ENCODE assay signal across 8 mouse cellular contexts in genomic region chr14:59627823-59628222, GRCm38 (mm10). TPM values are rescaled to one million over a fixed set of nuclear protein-coding genes. Genes with fewer than 3 reads are reported as not detected.
DNase-seq lines count a peak whose midpoint lies in the region; ATAC-seq lines count a peak whose summit lies in the region.

No protein-coding gene starts in this region.

- H3K9ac ChIP-seq in heart, embryonic 13.5 days, result peak overlapping the region; percentile 87
- 0 out of 2 replicates have a peak overlapping the region, but pooled peaks have one; percentile 16 for H3K9ac ChIP-seq in hindbrain, embryonic 16.5 days (ENCODE audit: low read depth, low read length)
- no peak overlapping the region for H3K9ac ChIP-seq in midbrain, embryonic 12.5 days (replicated peaks)
- H3K9ac ChIP-seq in liver, embryonic 12.5 days, result no peak overlapping the region

- DNase-seq in heart, adult 8-10 months (ENCODE audit: low spot score), result no peak
- DNase-seq in embryonic facial prominence, embryonic 10.5 days (ENCODE audit: low spot score), result peak; percentile 60
- no peak for DNase-seq in adrenal gland, postnatal 14 days
- DNase-seq in adrenal gland, adult 8-10 months, result no peak

- ATAC-seq in heart, embryonic 13.5 days (ENCODE audit: extremely low read depth, insufficient number of reproducible peaks, low FRiP score, low TSS enrichment), result no peak
- ATAC-seq in hindbrain, embryonic 16.5 days, result peak; percentile 41
- ATAC-seq in midbrain, embryonic 12.5 days (ENCODE audit: low FRiP score, low read depth), result no peak
- no peak for ATAC-seq in liver, embryonic 12.5 days

- 42% methylated on average over 7 of the region's 7 CpGs for WGBS in heart, embryonic 13.5 days
- 27% methylated on average over 7 of the region's 7 CpGs for WGBS in embryonic facial prominence, embryonic 10.5 days
- WGBS in hindbrain, embryonic 16.5 days, result 32% methylated on average over 7 of the region's 7 CpGs
- 33% methylated on average over 7 of the region's 7 CpGs for WGBS in midbrain, embryonic 12.5 days
- 62% methylated on average over 7 of the region's 7 CpGs for WGBS in liver, embryonic 12.5 days (ENCODE audit: insufficient replicate concordance)

- H3K27me3 ChIP-seq in heart, embryonic 13.5 days (replicated peaks), result peaks cover 14% of the 10 kb centered on the region
- H3K27me3 ChIP-seq in embryonic facial prominence, embryonic 10.5 days (replicated peaks; ENCODE audit: low read depth, poor library complexity, severe bottlenecking), result peaks cover 57% of the 10 kb centered on the region
- H3K27me3 ChIP-seq in hindbrain, embryonic 16.5 days (replicated peaks; ENCODE audit: control insufficient read depth, insufficient read depth, low read length), result peaks cover 6% of the 10 kb centered on the region; the same call in 1 of the 2 replicates
- H3K27me3 ChIP-seq in midbrain, embryonic 12.5 days, result peaks cover 47% of the 10 kb centered on the region
- peaks cover 47% of the 10 kb centered on the region for H3K27me3 ChIP-seq in liver, embryonic 12.5 days (replicated peaks)

- peaks cover 27% of the 10 kb centered on the region for H3K36me3 ChIP-seq in heart, embryonic 13.5 days
- H3K36me3 ChIP-seq in embryonic facial prominence, embryonic 10.5 days (replicated peaks), result peaks cover 34% of the 10 kb centered on the region
- peaks cover 4% of the 10 kb centered on the region for H3K36me3 ChIP-seq in hindbrain, embryonic 16.5 days (ENCODE audit: control insufficient read depth, insufficient read depth, low read length)
- peaks cover 6% of the 10 kb centered on the region; the same call in 1 of the 2 replicates for H3K36me3 ChIP-seq in midbrain, embryonic 12.5 days
- no peaks in the 10 kb centered on the region for H3K36me3 ChIP-seq in liver, embryonic 12.5 days

- peak overlapping the region; percentile 90 for H3K4me2 ChIP-seq in heart, embryonic 13.5 days
- peak overlapping the region; percentile 85 for H3K4me2 ChIP-seq in hindbrain, embryonic 16.5 days (ENCODE audit: low read length)
- peak overlapping the region; percentile 77 for H3K4me2 ChIP-seq in midbrain, embryonic 12.5 days (replicated peaks)
- H3K4me2 ChIP-seq in liver, embryonic 12.5 days, result no peak overlapping the region

- H3K4me1 ChIP-seq in heart, embryonic 13.5 days, result peaks cover 29% of the 10 kb centered on the region
- peaks cover 50% of the 10 kb centered on the region for H3K4me1 ChIP-seq in embryonic facial prominence, embryonic 10.5 days
- H3K4me1 ChIP-seq in hindbrain, embryonic 16.5 days (ENCODE audit: control insufficient read depth, insufficient read depth, low read depth, low read length), result peaks cover 21% of the 10 kb centered on the region
- peaks cover 33% of the 10 kb centered on the region for H3K4me1 ChIP-seq in midbrain, embryonic 12.5 days
- no peaks in the 10 kb centered on the region for H3K4me1 ChIP-seq in liver, embryonic 12.5 days

- H3K4me3 ChIP-seq in heart, embryonic 13.5 days, result peak overlapping the region; percentile 76
- peak overlapping the region; percentile 82 for H3K4me3 ChIP-seq in embryonic facial prominence, embryonic 10.5 days
- peak overlapping the region; percentile 68 for H3K4me3 ChIP-seq in hindbrain, embryonic 16.5 days (ENCODE audit: low read length)
- H3K4me3 ChIP-seq in midbrain, embryonic 12.5 days, result peak overlapping the region; percentile 66
- no peak overlapping the region for H3K4me3 ChIP-seq in liver, embryonic 12.5 days

- H3K9me3 ChIP-seq in heart, embryonic 13.5 days, result no peaks in the 10 kb centered on the region
- H3K9me3 ChIP-seq in embryonic facial prominence, embryonic 10.5 days, result no peaks in the 10 kb centered on the region
- no peaks in the 10 kb centered on the region for H3K9me3 ChIP-seq in hindbrain, embryonic 16.5 days (ENCODE audit: control insufficient read depth, low read length)
- no peaks in the 10 kb centered on the region for H3K9me3 ChIP-seq in midbrain, embryonic 12.5 days
- H3K9me3 ChIP-seq in liver, embryonic 12.5 days (replicated peaks), result no peaks in the 10 kb centered on the region

- 0 out of 2 replicates have a peak overlapping the region, but pooled peaks have one; percentile 89 for H3K27ac ChIP-seq in heart, embryonic 13.5 days (replicated peaks)
- H3K27ac ChIP-seq in embryonic facial prominence, embryonic 10.5 days (replicated peaks), result 0 out of 2 replicates have a peak overlapping the region, but pooled peaks have one; percentile 92
- H3K27ac ChIP-seq in hindbrain, embryonic 16.5 days (ENCODE audit: low read depth, low read length), result no peak overlapping the region
- H3K27ac ChIP-seq in midbrain, embryonic 12.5 days (replicated peaks), result no peak overlapping the region
- H3K27ac ChIP-seq in liver, embryonic 12.5 days, result no peak overlapping the region

RNA-seq across cellular contexts. Expression of gene Shisa2, which starts 2.7 kb away (rescaled TPM):
- 9.1 and 10.8 TPM in 2 replicates for polyA plus RNA-seq in heart, embryonic 13.5 days (2015; fragmentation: Nextera tagmentation; extraction: Ambion mirVana)
- total RNA-seq in heart, adult 8-10 months (2022), result 1 to 10 TPM in 1 of 4 experiments, under 1 TPM in 3; 0.87 to 1.1 (median 0.90) TPM
- 26.1 and 29.8 TPM in 2 replicates for polyA plus RNA-seq in embryonic facial prominence, embryonic 10.5 days (2016; fragmentation: Nextera tagmentation; extraction: Ambion mirVana)
- polyA plus RNA-seq in hindbrain, embryonic 16.5 days (2015; fragmentation: Nextera tagmentation; extraction: Ambion mirVana), result 3.0 and 4.9 TPM in 2 replicates
- 10.9 and 14.6 TPM in 2 replicates for polyA plus RNA-seq in midbrain, embryonic 12.5 days (2016; fragmentation: Nextera tagmentation; extraction: Ambion mirVana)
- total RNA-seq in adrenal gland, postnatal 14 days (2021), result 2.4 and 2.8 TPM in 2 replicates
- total RNA-seq in adrenal gland, adult 8-10 months (2022), result 1 to 10 TPM; 1.0 to 2.3 (median 1.6) TPM
- 3.0 and 3.6 TPM in 2 replicates for polyA plus RNA-seq in liver, embryonic 12.5 days (2016; fragmentation: Nextera tagmentation; extraction: Ambion mirVana)

RNA-seq across cellular contexts. Expression of gene Cdadc1, which starts 30.1 kb away (rescaled TPM):
- 26.0 and 27.4 TPM in 2 replicates for polyA plus RNA-seq in heart, embryonic 13.5 days (2015; fragmentation: Nextera tagmentation; extraction: Ambion mirVana)
- total RNA-seq in heart, adult 8-10 months (2022), result 10 to 100 TPM; 44.5 to 62.8 (median 52.1) TPM
- 24.7 and 28.9 TPM in 2 replicates for polyA plus RNA-seq in embryonic facial prominence, embryonic 10.5 days (2016; fragmentation: Nextera tagmentation; extraction: Ambion mirVana)
- 26.3 and 32.3 TPM in 2 replicates for polyA plus RNA-seq in hindbrain, embryonic 16.5 days (2015; fragmentation: Nextera tagmentation; extraction: Ambion mirVana)
- polyA plus RNA-seq in midbrain, embryonic 12.5 days (2016; fragmentation: Nextera tagmentation; extraction: Ambion mirVana), result 33.1 and 36.0 TPM in 2 replicates
- 56.4 and 70.4 TPM in 2 replicates for total RNA-seq in adrenal gland, postnatal 14 days (2021)
- 10 to 100 TPM; 67.8 to 82.0 (median 78.5) TPM for total RNA-seq in adrenal gland, adult 8-10 months (2022)
- 20.2 and 23.1 TPM in 2 replicates for polyA plus RNA-seq in liver, embryonic 12.5 days (2016; fragmentation: Nextera tagmentation; extraction: Ambion mirVana)

Comparison
In these comparisons a context has a peak if more than half of its experiments do, and no peak if none do; other contexts are left out.
1. H3K27ac ChIP-seq: peak in heart, embryonic 13.5 days (single experiment) and embryonic facial prominence, embryonic 10.5 days (single experiment); none in hindbrain, embryonic 16.5 days (single experiment), midbrain, embryonic 12.5 days (single experiment) and liver, embryonic 12.5 days (single experiment).
2. H3K9ac ChIP-seq: peak in heart, embryonic 13.5 days (single experiment) and hindbrain, embryonic 16.5 days (single experiment); none in midbrain, embryonic 12.5 days (single experiment) and liver, embryonic 12.5 days (single experiment).